Mouse (Mus musculus): ENCODE measurements around the gene Gm20388.

DNA sequence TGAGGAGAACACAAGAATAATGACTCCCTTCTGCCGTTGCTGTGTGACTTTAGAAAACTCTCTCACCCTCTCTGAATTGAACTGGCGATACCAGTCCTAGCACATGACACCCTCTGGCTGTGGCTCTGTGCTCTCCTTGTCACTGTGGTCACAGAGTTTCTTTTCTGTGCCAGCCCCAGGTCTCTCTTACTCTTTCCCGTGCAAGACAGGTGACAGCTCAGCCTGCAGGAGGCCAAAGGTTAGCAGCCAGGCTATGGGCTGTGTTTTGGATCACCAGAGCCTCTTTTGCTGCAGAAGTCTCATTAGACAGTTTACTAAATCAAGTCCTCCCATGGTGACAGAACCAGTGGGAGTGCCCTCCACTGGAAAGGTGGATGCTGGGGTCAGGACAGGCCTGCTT, 463.0 kb downstream of the Gm20388 start:
- no peak for TF ChIP-seq GATA1 (IDR thresholded peaks at IDR 0.05; ENCODE audit: borderline replicate concordance, low read length)
- TF ChIP-seq CTCF (IDR thresholded peaks at IDR 0.05; ENCODE audit: low read depth, low read length), result no peak

Data from G1E (cell line).